Mouse (Mus musculus) forebrain, embryonic 10.5 days (tissue): ENCODE measurements around the gene Hscb. TPM values are rescaled to one million over a fixed set of nuclear protein-coding genes. Genes with fewer than 3 reads are reported as not detected.
A peak's percentile ranks its signal among the peaks of the same experiment; 100 is the strongest.
"Not testable (repeated sequence)": the region's sequence is repeated elsewhere in the genome, so short reads cannot be mapped to it uniquely, and the experiment has no call there.

Source experiments
- DNase-seq: peaks from one replicate; pipeline ENCODE4 v3.0.0-alpha.2; 2017; ENCODE audit warnings: low spot score; ENCODE audit errors: extremely low spot score
- H3K27ac ChIP-seq: fragments of 300-500 bp; sonication (generic); 2 replicates; pipeline ENCODE4 v1.5.1; 2016; ENCODE audit warnings: mild to moderate bottlenecking
- H3K27me3 ChIP-seq: fragments of 300-500 bp; sonication (generic); 2 replicates; pipeline ENCODE4 v1.6.1; 2016; ENCODE audit warnings: mild to moderate bottlenecking; ENCODE audit not compliant: poor library complexity, severe bottlenecking
- H3K36me3 ChIP-seq: fragments of 300-500 bp; sonication (generic); replicated peaks from 2 replicates; pipeline ENCODE4 v1.6.1; 2016; ENCODE audit warnings: mild to moderate bottlenecking, moderate library complexity
- H3K4me1 ChIP-seq: fragments of 300-500 bp; sonication (generic); 2 replicates; pipeline ENCODE4 v1.6.1; 2016
- H3K4me3 ChIP-seq: fragments of 300-500 bp; sonication (generic); 2 replicates; pipeline ENCODE4 v1.5.1; 2016; ENCODE audit warnings: mild to moderate bottlenecking, moderate library complexity
- H3K9me3 ChIP-seq: fragments of 300-500 bp; sonication (generic); 2 replicates; pipeline ENCODE4 v1.6.1; 2016; ENCODE audit warnings: mild to moderate bottlenecking, moderate library complexity
- WGBS: fragments of 180-500 bp; shearing (Covaris S2); methylation state at CpG from one replicate; pipeline ENCODE4 v1.1.7; 2016; 5-methylcytosine and 5-hydroxymethylcytosine counted together
- polyA plus RNA-seq: library from polyadenylated mRNA; unstranded; fragments of >200 nt; fragmentation: Nextera tagmentation; extraction: Ambion mirVana; gene quantifications from 2 replicates; pipeline ENCODE4 v1.2.1, GENCODE M21; 2016

The Hscb gene
- polyA plus RNA-seq, 1 experiment from 2014 or later = 27.5 TPM

DNA sequence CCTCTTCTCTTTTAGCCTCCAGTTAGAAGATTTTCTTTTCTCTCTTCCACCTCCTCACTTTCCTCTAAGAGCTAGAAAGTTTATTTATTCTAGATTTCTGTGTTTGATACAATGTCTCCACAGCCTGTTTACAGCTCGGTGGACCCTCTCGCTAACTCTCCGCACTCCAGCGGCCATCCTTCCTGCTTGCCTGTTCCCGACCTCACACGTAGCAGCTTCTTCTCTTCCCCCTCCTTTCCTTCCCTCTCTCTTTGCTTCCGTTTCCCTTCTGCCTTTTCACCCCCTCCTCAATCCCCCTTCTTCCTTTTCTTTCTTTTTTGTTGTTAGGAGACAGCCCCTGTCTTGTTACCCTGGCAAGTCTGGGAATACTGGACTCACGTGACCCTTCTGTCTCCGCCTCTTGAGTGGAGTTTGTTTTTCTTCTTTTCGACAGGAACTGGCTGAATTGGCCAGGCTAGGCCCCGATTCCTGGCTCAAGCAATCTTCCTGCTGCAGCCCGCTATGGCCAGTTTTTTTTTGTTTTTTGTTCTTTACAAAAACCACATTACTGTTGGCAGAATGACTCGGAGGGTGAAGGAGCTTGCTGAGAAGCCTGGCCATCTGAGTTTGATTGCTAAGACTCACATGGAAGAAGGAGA lies 19.6 kb upstream of the Hscb start:
- 78% methylated on average over 13 of the region's 13 CpGs for WGBS
- peak overlapping the region; percentile 48 for H3K27ac ChIP-seq
- H3K9me3 ChIP-seq = no peaks in the 10 kb centered on the region
- H3K4me3 ChIP-seq = no peak overlapping the region
- no peaks in the 10 kb centered on the region for H3K27me3 ChIP-seq
- H3K4me1 ChIP-seq = 0 out of 2 replicates have a peak, but pooled peaks cover 7% of the 10 kb centered on the region
- no peak for DNase-seq
- H3K36me3 ChIP-seq = peaks cover 91% of the 10 kb centered on the region

DNA sequence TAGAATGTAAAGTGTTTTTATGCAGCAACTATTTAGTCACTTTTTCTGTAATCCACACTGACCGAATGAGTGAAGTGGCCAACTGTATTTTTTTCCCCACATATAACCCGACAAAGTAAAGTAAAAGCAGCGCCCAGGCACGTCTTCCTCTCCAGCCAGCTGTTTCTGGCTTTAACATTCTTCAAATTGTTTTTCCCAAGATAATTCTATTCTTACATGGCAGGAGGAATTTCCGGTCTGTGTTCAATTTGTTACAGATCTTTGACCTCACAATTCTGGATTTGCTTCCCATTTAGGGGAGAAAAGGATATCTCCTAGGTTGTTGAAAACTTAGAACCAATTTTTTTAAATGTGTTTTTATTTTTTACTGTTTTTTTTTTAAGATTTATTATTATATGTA lies 17.5 kb upstream of the Hscb start:
- no peak for DNase-seq
- Histone ChIP-seq H3K27ac (no peak overlapping the region), H3K36me3 (peaks cover 90% of the 10 kb centered on the region), H3K4me3 (no peak overlapping the region), H3K27me3 (no peaks in the 10 kb centered on the region), H3K4me1 (0 out of 2 replicates have a peak, but pooled peaks cover 7% of the 10 kb centered on the region), H3K9me3 (no peaks in the 10 kb centered on the region; the same call in 1 of the 2 replicates)
- 78% methylated on average over 5 of the region's 5 CpGs for WGBS

DNA sequence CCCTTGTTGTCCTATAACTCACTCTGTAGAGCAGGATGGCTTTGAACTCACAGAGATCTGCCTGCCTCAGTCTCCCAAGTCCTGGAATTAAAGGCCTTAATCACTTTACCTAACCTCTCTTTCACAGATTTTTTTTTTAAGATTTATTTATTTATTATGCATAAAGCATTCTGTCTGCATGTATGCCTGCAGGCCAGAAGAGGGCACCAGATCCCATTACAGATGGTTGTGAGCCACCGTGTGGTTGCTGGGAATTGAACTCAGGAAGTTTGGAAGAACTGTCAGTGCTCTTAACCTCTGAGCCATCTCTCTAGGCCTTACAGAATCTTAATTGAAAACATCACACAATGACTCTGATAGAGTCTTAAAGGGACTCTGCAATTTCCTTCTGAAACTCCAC lies 13.4 kb upstream of the Hscb start:
- Histone ChIP-seq H3K27me3 (no peaks in the 10 kb centered on the region), H3K4me3 (no peak overlapping the region), H3K9me3 (no peaks in the 10 kb centered on the region; the same call in 1 of the 2 replicates), H3K27ac (no peak overlapping the region), H3K4me1 (no peaks in the 10 kb centered on the region), H3K36me3 (peaks cover 91% of the 10 kb centered on the region)
- 83% methylated on average over 1 of the region's 1 CpGs for WGBS
- no peak for DNase-seq

DNA sequence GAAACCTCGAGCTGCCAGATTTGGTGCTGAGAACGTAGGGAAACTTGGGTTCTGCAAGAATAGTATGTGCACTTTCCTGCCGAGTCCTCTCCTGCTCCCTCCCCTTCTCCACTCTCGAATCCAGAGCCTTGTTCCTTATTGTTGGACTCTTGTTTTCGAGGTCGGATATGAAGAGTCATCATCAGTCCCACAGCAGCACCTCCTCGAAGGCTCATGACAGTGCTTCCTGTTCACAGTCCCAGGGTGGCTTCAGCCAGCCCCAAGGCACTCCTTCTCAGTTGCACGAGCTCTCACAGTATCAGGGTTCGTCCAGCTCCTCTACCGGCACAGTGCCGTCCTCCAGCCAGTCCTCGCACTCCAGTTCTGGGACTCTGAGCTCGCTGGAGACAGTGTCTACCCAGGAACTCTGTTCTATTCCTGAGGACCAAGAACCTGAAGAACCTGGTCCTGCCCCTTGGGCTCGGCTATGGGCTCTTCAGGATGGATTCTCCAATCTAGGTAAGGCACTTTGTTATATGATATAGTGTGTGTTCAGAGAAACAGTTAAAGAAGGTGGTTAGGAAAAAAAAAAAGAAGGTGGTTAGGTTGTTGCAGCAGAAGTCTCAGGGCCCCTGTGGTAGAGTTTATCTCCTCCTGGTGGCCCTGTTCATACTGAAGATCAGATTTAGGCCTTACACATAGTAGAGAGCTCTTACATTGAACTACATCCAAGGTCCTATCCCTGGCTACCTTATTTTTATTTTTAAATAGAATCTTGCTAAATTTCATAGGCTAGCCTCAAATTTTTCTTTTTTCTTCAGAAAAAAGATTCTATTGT lies 1.7 kb upstream of the Hscb start:
- WGBS = 90% methylated on average over 14 of the region's 14 CpGs
- Histone ChIP-seq H3K9me3 (0 out of 2 replicates have a peak, but pooled peaks cover 6% of the 10 kb centered on the region), H3K4me3 (peak overlapping the region; percentile 74), H3K4me1 (peaks cover 24% of the 10 kb centered on the region), H3K36me3 (peaks cover 54% of the 10 kb centered on the region), H3K27ac (no peak overlapping the region), H3K27me3 (no peaks in the 10 kb centered on the region)
- no peak for DNase-seq

DNA sequence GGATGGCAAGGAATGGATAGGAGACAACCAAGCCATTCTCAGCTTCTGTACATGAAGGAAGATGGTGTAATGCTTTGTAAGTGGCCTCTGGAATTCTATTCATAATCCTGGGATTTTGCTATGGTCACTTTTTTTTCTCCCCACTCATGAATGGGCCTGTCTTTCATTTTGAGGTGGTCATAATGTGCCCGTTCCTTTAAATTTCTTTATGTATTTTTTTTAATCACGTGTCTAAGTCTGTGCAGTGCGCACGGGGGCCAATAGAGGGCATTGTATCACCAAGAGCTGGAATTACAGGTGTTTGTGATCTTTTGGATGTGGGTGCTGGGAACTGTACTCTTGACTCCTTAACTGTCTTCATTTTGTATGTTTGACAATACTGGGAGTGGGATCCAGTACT lies 888 bp upstream of the Hscb start:
- Histone ChIP-seq H3K4me1 (peaks cover 24% of the 10 kb centered on the region), H3K9me3 (0 out of 2 replicates have a peak, but pooled peaks cover 5% of the 10 kb centered on the region), H3K36me3 (peaks cover 46% of the 10 kb centered on the region), H3K4me3 (peak overlapping the region; percentile 74), H3K27me3 (no peaks in the 10 kb centered on the region), H3K27ac (peak overlapping the region; percentile 87)
- 11% methylated on average over 4 of the region's 4 CpGs for WGBS
- DNase-seq = peak; percentile 41

DNA sequence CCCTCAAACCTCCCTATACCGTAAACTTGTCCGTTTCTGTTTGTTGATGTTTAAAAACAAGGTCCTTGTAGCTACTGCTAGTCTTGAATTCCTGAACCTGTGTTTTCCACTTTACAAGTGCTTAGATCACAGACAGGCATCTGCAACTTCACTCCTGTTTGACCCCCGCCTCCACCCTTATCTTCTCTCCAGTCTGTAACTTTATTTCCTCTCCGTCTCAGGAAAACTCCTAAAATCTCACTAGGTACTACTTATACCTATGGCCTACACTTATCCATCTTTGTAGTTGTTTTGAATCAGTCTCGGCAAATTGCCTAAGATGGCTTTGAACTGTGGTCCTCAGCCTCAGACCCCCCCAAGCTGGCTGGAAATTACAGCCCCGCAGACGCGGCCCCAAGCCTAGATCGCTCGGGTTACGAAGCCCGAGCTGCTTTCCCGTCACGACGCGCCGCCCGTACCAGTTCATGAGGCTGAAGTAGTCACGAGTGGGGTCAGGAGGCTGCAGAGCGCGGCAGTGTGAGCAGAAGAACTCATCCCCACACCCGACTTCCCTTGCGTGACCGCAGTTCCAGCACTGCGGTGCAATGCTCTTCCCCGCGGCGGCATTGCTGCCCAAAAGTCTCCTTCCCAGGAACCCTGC lies 419 bp downstream of the Hscb start:
- Histone ChIP-seq H3K4me1 (peaks cover 24% of the 10 kb centered on the region), H3K27me3 (no peaks in the 10 kb centered on the region), H3K27ac (peak overlapping the region; percentile 87), H3K4me3 (peak overlapping the region; percentile 74), H3K9me3 (no peaks in the 10 kb centered on the region), H3K36me3 (peaks cover 33% of the 10 kb centered on the region)
- WGBS = 8% methylated on average over 28 of the region's 28 CpGs
- no peak for DNase-seq

DNA sequence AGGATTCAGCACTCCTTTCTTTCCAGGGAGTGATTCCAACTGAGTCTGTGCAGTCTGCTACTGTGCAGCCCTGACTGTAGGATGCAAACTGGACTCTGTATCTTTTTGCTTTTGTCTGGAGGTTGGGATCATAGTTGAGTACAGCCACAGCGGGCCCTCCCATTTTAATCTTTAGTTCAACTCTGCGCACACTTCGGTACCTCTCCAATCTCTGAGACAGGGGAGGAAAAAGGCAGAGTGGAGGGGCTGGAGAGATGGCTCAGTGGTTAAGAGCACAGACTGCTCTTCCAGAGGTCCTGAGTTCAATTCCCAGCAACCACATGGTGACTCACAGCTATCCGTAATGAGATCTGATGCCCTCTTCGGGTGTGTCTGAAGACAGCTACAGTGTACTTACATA lies 1.6 kb downstream of the Hscb start:
- not testable (repeated sequence) for H3K27ac ChIP-seq, H3K27me3 ChIP-seq, H3K9me3 ChIP-seq, DNase-seq, H3K4me3 ChIP-seq
- Histone ChIP-seq H3K36me3 (peaks cover 28% of the 10 kb centered on the region), H3K4me1 (peaks cover 24% of the 10 kb centered on the region)
- 90% methylated on average over 5 of the region's 5 CpGs for WGBS

DNA sequence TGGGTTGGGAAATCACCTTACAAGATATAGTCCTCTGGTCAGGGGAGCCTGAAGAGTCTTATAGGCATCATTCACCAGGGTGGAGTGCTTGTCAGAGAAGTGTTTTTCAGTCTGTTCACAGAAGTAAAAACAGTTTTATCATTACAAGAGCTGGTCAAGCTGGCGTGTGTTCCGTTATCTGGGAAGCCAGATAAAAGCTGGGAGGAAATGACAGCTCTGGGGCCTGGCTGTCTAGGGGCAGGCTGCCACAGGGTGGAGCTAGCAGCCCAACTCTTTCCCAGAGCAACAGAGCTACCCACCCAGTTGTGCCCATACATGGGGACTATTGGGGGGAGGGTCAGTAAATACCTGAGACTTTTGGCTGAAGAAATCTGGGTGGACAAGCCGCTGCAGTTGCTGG lies 3.6 kb downstream of the Hscb start:
- Histone ChIP-seq H3K4me3 (no peak overlapping the region), H3K27ac (no peak overlapping the region), H3K4me1 (peaks cover 19% of the 10 kb centered on the region), H3K27me3 (no peaks in the 10 kb centered on the region), H3K9me3 (no peaks in the 10 kb centered on the region), H3K36me3 (peaks cover 11% of the 10 kb centered on the region)
- 41% methylated on average over 3 of the region's 3 CpGs for WGBS
- peak; percentile 33 for DNase-seq

DNA sequence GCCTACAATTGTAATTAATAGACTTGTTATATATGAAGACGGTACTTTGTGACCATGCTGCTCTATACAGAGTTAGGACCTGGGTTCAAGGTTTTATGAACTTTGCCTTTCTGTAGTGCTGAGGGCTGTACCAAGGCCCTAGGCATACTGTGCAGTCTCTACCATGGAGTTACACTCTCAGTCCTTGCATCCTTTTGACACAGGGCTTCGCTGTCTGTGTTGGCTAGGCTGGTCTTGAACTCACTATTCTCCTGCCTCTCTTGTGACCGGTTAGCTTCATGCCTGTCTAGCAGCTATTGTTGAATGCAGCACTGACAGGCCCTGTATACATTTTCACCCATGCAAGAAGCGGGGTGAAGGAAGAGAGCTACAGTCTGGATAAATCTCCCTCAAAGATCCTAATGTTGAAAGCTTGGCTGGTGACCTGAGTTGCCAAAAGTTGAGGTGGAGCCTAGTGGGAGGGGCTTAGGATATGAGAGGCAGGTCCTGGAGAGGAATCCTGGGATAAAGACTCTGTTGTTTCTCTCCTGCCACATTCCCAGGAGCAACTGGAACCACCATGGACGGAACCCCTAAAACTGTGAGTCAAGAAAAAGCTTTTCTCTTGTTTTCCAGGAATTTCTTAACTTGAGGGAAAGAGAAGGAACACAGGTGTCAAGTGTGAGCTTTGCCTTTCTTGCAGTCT lies 8.4 kb downstream of the Hscb start:
- no peaks in the 10 kb centered on the region for H3K4me1 ChIP-seq
- no peaks in the 10 kb centered on the region for H3K27me3 ChIP-seq
- H3K27ac ChIP-seq = no peak overlapping the region
- DNase-seq = no peak
- H3K9me3 ChIP-seq = no peaks in the 10 kb centered on the region
- WGBS = 86% methylated on average over 5 of the region's 5 CpGs
- no peak overlapping the region for H3K4me3 ChIP-seq
- peaks cover 13% of the 10 kb centered on the region for H3K36me3 ChIP-seq

DNA sequence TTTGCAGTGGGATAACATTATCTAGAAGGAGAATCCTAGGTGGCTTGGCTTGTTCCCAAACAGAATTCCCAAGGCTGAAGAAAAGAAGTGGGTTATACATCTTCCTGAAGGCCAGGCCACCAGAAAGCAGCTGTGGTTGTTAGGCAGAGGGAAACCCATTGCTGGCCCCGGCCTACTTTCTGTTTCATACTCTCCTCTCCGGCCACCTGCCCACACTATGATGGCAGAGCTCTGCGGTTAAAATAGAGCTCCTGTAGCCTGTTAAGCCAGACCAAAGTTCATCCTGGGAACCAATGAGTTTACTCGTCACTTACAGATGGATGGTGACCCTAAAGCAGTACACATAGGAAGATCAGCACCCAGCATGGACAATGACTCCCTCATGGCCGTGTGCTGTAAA lies 12.0 kb downstream of the Hscb start:
- no peak overlapping the region for H3K27ac ChIP-seq
- no peaks in the 10 kb centered on the region for H3K9me3 ChIP-seq
- no peaks in the 10 kb centered on the region for H3K4me1 ChIP-seq
- peaks cover 8% of the 10 kb centered on the region for H3K36me3 ChIP-seq
- no peak for DNase-seq
- WGBS = 93% methylated on average over 5 of the region's 5 CpGs
- H3K27me3 ChIP-seq = no peaks in the 10 kb centered on the region
- no peak overlapping the region for H3K4me3 ChIP-seq

DNA sequence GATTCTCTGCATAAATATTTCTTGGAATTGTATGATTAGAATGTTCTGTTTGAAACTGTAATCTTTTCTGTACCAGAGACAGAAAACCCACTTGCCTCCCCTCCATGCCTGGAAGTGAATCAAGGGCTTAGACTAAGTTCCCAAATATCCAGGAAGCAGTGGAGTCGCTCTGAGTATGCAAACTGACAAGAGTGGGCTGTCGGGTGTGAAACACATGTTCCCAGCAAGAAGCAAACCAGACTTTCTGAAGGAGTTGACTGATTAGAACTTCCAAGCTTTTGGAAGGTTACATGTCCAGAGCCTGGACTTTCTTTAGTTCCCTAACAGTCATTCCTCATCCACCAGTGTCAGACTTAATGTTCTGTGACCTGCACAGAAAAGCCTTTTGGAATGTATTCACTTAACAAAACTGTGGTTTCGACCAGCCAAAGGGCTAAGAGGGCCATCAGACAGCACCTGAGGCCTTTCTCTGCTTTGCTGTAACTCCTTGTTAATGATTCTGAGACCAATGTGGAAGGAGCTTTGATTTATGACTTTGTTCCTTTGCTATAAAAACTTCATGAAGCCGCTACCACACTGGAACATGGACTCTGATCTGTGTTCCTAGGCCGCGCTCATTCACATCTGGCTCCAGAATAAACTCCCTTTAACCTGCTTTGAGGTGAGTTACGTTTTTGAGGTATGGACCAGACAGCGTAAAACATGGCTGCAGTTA lies 12.6 kb downstream of the Hscb start:
- Histone ChIP-seq H3K36me3 (peaks cover 8% of the 10 kb centered on the region), H3K27me3 (no peaks in the 10 kb centered on the region), H3K27ac (no peak overlapping the region), H3K4me3 (no peak overlapping the region), H3K9me3 (no peaks in the 10 kb centered on the region), H3K4me1 (no peaks in the 10 kb centered on the region)
- no peak for DNase-seq
- 91% methylated on average over 8 of the region's 8 CpGs for whole genome bisulfite sequencing

DNA sequence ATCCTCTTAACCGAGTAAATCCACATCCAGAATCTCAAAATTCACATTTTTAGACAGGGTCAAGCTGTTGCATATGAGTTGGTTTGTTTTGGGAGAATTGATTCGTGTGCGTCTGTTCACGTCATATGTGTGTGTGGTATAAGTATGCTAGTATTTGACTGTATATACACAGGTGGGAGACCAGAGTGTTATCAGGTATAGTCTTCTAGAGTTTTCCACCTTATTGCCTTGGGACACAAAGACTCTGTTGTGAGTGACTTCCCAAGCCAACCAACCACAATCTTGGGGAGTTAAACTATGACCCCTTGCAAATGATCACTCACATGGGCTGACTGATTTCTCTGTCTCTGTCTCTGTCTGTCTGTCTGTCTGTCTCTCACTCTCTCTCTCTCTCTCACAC lies 15.2 kb downstream of the Hscb start:
- Histone ChIP-seq H3K4me3 (no peak overlapping the region), H3K36me3 (0 out of 2 replicates have a peak, but pooled peaks cover 3% of the 10 kb centered on the region)
- 91% methylated on average over 4 of the region's 4 CpGs for WGBS

More for the DNA sequence above, 15.2 kb downstream of the Hscb start:
- no peak for DNase-seq
- Histone ChIP-seq H3K27ac (no peak overlapping the region), H3K9me3 (no peaks in the 10 kb centered on the region), H3K4me1 (no peaks in the 10 kb centered on the region), H3K27me3 (no peaks in the 10 kb centered on the region)
